Mouse (Mus musculus) heart, embryonic 12.5 days (tissue): ENCODE measurements around the gene Tdgf1. TPM values are rescaled to one million over a fixed set of nuclear protein-coding genes. Genes with fewer than 3 reads are reported as not detected.

Experiments used
- ATAC-seq: fragments of 200-750 bp; cut with Nextera tagmentation; 2 replicates; pipeline ENCODE4 v1.8.0; 2017; ENCODE audit warnings: moderate TSS enrichment, moderate library complexity; ENCODE audit not compliant: insufficient number of reproducible peaks, low FRiP score
- H3K27ac ChIP-seq: fragments of 300-500 bp; sonication (generic); 2 replicates; pipeline ENCODE4 v1.5.1; 2016; ENCODE audit warnings: mild to moderate bottlenecking, moderate library complexity; ENCODE audit not compliant: poor library complexity, severe bottlenecking
- H3K27me3 ChIP-seq: fragments of 300-500 bp; sonication (generic); replicated peaks from 2 replicates; pipeline ENCODE4 v1.6.1; 2016; ENCODE audit warnings: mild to moderate bottlenecking, moderate library complexity
- H3K36me3 ChIP-seq: fragments of 300-500 bp; sonication (generic); 2 replicates; pipeline ENCODE4 v1.6.1; 2016; ENCODE audit warnings: mild to moderate bottlenecking, moderate library complexity
- H3K4me1 ChIP-seq: fragments of 300-500 bp; sonication (generic); replicated peaks from 2 replicates; pipeline ENCODE4 v1.6.1; 2016; ENCODE audit warnings: mild to moderate bottlenecking
- H3K4me2 ChIP-seq: fragments of 300-500 bp; sonication (generic); 2 replicates; pipeline ENCODE4 v1.6.1; 2016; ENCODE audit warnings: mild to moderate bottlenecking, moderate library complexity
- H3K4me3 ChIP-seq: fragments of 300-500 bp; sonication (generic); 2 replicates; pipeline ENCODE4 v1.5.1; 2016; ENCODE audit warnings: mild to moderate bottlenecking
- H3K9ac ChIP-seq: fragments of 300-500 bp; sonication (generic); 2 replicates; pipeline ENCODE4 v1.6.1; 2016; ENCODE audit warnings: mild to moderate bottlenecking, moderate library complexity
- H3K9me3 ChIP-seq: fragments of 300-500 bp; sonication (generic); replicated peaks from 2 replicates; pipeline ENCODE4 v1.6.1; 2016; ENCODE audit warnings: mild to moderate bottlenecking, moderate library complexity
- WGBS: fragments of 180-500 bp; shearing (Covaris S2); methylation state at CpG from one replicate; pipeline ENCODE4 v1.1.7; 2016; 5-methylcytosine and 5-hydroxymethylcytosine counted together
- polyA plus RNA-seq: library from polyadenylated mRNA; unstranded; fragments of >200 nt; fragmentation: Nextera tagmentation; extraction: Ambion mirVana; gene quantifications from 2 replicates; pipeline ENCODE4 v1.2.1, GENCODE M21; 2016

Tdgf1 gene
- polyA plus RNA-seq, 1 experiment from 2014 or later: not detected

DNA sequence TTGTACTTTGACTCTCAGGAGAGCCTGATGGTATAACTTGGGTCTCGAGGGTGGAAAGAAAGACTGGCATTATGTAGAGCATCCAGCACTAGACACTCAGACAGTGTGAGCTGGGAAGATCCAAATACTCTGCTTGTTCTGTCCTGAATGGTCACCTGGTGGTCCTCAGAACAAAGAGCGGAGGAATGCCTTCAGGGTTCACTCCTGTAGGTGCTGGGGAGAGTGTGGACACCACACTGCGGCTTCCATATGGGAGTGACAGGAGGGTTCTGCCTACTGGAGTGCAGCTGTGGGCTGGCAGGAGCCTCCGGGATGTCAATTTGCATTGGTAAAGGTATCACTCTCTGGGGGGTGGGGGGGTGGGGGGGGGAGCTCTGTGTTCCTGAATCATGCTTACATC is 36.4 kb upstream of the Tdgf1 start:
- H3K4me3 ChIP-seq: no peak overlapping the region
- no peak overlapping the region for H3K27ac ChIP-seq
- H3K27me3 ChIP-seq: no peaks in the 10 kb centered on the region
- whole genome bisulfite sequencing: 60% methylated on average over 4 of the region's 4 CpGs
- H3K9ac ChIP-seq: no peak overlapping the region
- H3K4me1 ChIP-seq: no peaks in the 10 kb centered on the region
- ATAC-seq: no peak
- no peak overlapping the region for H3K4me2 ChIP-seq
- no peaks in the 10 kb centered on the region for H3K36me3 ChIP-seq
- H3K9me3 ChIP-seq: 0 out of 2 replicates have a peak, but pooled peaks cover 8% of the 10 kb centered on the region

DNA sequence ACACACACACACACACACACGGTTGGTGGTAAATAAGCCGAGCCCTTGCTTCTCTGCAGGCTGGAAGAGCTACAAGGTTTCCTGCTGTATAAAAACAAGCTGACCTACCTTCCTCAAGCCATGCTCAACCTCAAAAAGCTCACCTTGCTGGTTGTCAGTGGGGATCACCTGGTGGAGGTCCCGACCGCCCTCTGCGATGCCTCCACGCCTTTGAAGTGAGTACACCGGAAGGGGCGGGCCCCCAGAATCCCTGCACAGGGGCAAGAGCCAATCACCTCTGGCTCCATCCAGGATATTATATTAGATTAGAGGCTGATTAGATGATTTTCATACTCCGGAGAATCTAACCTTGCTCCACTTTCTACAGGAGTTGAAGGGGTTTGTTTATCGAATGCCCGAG is 33.5 kb upstream of the Tdgf1 start:
- 0 out of 2 replicates have a peak, but pooled peaks cover 5% of the 10 kb centered on the region for H3K9me3 ChIP-seq
- H3K4me3 ChIP-seq: no peak overlapping the region
- 91% methylated on average over 11 of the region's 11 CpGs for WGBS
- no peaks in the 10 kb centered on the region for H3K36me3 ChIP-seq
- H3K9ac ChIP-seq: no peak overlapping the region
- no peak overlapping the region for H3K27ac ChIP-seq
- H3K27me3 ChIP-seq: no peaks in the 10 kb centered on the region
- no peak for ATAC-seq
- no peaks in the 10 kb centered on the region for H3K4me1 ChIP-seq
- no peak overlapping the region for H3K4me2 ChIP-seq

DNA sequence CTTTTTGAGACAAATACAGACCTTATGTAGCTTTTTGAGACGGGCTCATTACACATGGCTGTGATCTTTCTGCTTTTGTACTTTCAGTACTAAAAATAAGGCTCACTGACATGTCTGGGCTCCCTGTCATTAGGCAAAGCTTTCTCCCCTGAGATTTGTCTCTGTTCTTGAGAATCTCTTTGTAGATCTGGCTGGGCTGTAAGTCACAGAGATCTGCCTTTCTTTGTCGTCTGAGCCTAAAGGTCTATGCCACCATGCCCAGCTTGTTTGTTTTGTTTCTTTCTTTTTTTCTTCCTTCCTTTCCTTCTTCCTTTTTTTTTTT is 19.9 kb upstream of the Tdgf1 start:
- Histone ChIP-seq H3K36me3 (no peaks in the 10 kb centered on the region), H3K4me1 (no peaks in the 10 kb centered on the region), H3K4me2 (no peak overlapping the region), H3K27me3 (no peaks in the 10 kb centered on the region), H3K9me3 (no peaks in the 10 kb centered on the region), H3K4me3 (no peak overlapping the region), H3K27ac (no peak overlapping the region), H3K9ac (no peak overlapping the region)
- 60% methylated on average over 2 of the region's 2 CpGs for WGBS
- ATAC-seq: no peak

DNA sequence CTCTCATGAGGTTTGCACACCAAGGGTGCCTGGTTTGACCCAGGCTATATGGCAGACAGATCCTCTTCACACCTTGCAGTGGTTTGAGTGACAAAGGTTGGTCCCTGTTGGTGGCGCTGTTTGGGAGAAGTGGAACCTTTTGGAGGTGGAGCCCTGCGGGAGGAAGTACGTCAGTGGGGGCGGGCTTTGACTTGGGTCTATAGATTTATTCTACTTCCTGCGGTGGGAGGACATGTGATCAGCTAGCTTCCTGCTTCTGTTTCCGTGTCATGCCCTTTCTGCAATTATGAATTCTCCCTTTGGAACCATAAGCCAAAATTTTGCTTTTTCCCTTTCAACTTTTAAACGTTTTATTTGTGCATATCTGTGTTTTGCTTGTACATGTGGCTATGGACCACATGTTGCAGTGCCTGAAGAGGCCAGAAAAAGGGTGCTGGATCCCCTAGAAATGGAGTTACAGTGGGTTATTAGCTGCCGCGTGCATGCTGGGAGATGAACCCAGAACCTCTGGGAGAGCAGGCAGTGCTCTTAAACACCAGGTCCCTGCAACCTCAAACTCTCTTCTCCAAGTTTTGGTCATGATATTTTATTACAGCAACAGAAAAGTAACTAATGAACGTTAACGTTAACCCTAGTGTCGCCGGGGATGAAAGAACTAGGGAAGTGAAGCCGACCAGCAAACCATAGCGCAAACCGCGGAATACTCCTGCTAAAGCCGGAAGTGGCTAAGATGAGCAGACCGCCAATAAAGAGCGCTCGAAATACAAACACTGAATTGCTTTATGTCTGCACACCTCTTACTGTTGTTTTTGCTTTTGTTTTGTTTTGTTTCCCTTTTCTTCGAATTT is 19.3 kb upstream of the Tdgf1 start:
- Histone ChIP-seq H3K27me3 (no peaks in the 10 kb centered on the region), H3K9ac (no peak overlapping the region), H3K4me1 (no peaks in the 10 kb centered on the region), H3K4me3 (no peak overlapping the region), H3K9me3 (no peaks in the 10 kb centered on the region), H3K4me2 (no peak overlapping the region), H3K27ac (no peak overlapping the region), H3K36me3 (no peaks in the 10 kb centered on the region)
- no peak for ATAC-seq
- WGBS: 87% methylated on average over 22 of the region's 22 CpGs

DNA sequence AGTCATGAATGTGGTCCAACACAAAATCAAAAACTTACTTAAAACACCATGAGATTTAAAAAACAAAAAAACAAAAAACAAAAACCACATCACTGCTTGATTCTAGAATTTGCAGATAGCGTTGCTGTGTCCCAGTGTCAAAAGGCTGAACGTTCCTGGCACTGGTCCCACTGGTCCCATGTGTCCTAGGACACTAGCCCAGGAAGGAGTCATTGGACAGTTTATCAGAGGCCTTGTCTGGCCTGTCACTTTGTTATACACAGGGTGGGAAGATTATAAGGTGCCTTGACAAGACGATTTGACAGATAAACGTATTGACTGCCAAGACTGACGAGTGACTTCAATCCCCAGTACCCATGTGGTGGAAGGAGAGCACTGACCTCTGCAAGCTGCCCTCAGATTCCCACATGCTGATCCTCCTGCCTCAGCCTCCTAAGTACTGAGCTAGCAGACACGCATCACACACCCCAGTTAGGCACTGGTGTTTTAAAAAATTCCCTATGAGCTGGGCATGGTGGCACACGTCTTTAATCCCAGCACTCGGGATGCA is 17.7 kb upstream of the Tdgf1 start:
- Histone ChIP-seq H3K4me3 (no peak overlapping the region), H3K9ac (no peak overlapping the region), H3K4me2 (no peak overlapping the region), H3K27ac (no peak overlapping the region), H3K9me3 (no peaks in the 10 kb centered on the region), H3K27me3 (no peaks in the 10 kb centered on the region), H3K36me3 (no peaks in the 10 kb centered on the region), H3K4me1 (no peaks in the 10 kb centered on the region)
- ATAC-seq: no peak
- 70% methylated on average over 8 of the region's 8 CpGs for WGBS

DNA sequence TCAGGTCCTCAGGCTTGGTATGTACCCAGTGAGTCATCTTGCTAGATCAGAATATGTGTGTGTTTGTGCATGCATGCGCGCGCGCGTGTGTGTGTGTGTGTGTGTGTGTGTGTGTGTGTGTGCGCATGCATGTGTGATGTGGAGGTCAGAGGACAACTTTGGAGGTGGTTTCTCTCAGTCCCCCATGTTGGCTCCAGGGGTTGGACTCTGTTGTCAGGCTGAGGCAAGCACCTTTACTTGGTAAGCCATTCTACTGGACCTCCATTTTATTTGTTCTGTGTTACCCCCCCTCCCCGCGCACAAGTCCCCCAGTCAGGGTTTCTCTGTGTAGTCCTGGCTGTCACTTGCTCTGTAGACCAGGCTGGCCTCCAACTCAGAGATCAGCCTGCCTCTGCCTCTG is 15.4 kb upstream of the Tdgf1 start:
- Histone ChIP-seq H3K27ac (no peak overlapping the region), H3K36me3 (no peaks in the 10 kb centered on the region)

DNA sequence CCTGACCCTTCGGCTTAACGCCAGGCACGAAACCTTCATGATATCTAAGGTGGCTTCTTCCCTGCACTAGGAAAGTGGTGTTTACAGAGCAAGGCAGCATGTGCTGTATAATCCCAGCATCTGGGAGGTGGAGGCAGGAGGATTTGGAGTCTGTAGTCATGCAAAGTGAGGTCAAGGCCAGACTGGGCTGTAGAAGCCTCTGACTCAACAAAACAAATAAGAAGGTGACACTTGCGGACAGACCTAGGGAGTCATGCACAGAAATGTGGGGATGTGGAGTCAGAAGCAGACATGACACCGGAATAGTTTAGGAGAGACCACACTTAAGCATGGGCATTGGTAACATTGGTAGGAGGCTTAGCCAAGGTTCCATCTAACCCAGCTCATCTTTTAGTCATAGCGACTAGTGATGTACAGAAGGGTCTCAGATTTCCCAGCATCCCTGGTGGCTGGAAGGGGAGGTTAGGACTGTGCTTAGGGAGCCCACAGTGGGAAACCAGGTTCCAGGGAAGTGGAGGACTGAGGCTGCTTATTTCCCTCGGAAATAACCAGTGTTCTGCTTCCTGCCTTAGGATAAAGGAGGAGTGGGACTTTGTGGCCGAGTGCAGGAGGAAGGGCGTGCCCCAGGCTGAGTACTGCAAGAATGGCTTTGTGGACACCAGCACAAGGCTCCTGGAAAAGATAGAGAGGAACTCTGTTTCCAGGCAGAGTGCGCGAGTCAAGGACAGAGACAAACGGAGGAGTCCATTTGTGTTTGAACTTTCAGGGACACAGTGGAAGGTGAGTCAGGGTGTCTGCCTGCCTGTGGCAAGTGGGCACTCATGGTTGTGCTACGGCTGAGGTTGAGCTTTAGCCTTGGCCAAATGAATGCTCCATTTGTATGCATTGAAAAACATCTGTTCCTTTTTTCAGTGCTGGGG is 14.5 kb upstream of the Tdgf1 start:
- no peak overlapping the region for H3K4me3 ChIP-seq
- H3K36me3 ChIP-seq: no peaks in the 10 kb centered on the region
- no peak overlapping the region for H3K4me2 ChIP-seq
- no peak for ATAC-seq
- H3K27ac ChIP-seq: no peak overlapping the region
- H3K9ac ChIP-seq: no peak overlapping the region
- no peaks in the 10 kb centered on the region for H3K9me3 ChIP-seq
- no peaks in the 10 kb centered on the region for H3K27me3 ChIP-seq
- H3K4me1 ChIP-seq: no peaks in the 10 kb centered on the region
- 76% methylated on average over 13 of the region's 13 CpGs for WGBS

More for the DNA sequence above, 15.4 kb upstream of the Tdgf1 start:
- H3K4me2 ChIP-seq: no peak overlapping the region
- no peak overlapping the region for H3K9ac ChIP-seq
- H3K4me3 ChIP-seq: no peak overlapping the region
- H3K9me3 ChIP-seq: no peaks in the 10 kb centered on the region
- WGBS: 96% methylated on average over 8 of the region's 8 CpGs
- H3K27me3 ChIP-seq: no peaks in the 10 kb centered on the region
- H3K4me1 ChIP-seq: no peaks in the 10 kb centered on the region
- ATAC-seq: no peak

DNA sequence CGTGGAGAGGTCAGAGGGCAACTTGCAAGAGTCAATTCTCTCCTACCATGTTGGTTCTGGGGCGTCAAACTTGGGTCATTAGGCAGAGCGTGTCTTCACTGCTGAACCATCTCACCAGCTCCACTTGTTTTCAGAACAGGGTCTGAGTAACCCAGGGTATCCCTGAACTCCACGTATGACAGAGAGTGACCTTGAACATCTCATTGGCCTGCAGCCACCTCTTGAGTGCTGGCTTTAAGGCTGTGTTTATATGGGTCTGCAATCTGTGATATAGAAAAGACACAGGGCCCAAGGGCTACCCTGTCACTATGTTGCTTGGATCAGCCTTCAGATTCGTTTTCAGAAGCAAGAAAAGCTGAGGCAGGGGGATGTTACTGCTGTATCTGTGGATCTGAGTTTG is 13.7 kb upstream of the Tdgf1 start:
- H3K27me3 ChIP-seq: no peaks in the 10 kb centered on the region; the same call in 1 of the 2 replicates
- H3K36me3 ChIP-seq: no peaks in the 10 kb centered on the region
- no peaks in the 10 kb centered on the region for H3K9me3 ChIP-seq
- no peak overlapping the region for H3K4me2 ChIP-seq
- H3K27ac ChIP-seq: no peak overlapping the region
- H3K9ac ChIP-seq: no peak overlapping the region
- ATAC-seq: no peak
- no peak overlapping the region for H3K4me3 ChIP-seq
- WGBS: 74% methylated on average over 5 of the region's 5 CpGs
- no peaks in the 10 kb centered on the region for H3K4me1 ChIP-seq

DNA sequence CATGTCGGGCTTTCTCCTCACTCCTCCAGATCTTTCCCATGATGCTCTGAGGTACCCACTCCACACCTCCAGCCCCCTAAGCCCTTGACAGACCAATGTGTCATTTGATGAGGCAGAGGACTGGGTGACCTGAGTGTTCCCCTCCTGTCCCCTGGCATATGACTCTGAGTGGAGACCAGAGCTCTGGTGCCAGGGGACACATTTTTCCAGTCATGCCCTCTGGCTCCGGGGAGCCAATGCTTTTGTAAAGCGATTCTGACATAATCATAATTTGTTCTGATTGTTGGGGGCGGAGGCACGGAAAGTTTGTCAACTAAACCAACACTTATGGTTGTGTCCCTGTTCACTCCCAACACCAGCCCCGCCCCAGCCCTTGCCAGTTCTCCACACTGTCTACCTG is 10.0 kb upstream of the Tdgf1 start:
- Histone ChIP-seq H3K4me2 (no peak overlapping the region), H3K27me3 (no peaks in the 10 kb centered on the region; the same call in 1 of the 2 replicates), H3K36me3 (no peaks in the 10 kb centered on the region), H3K4me3 (no peak overlapping the region), H3K27ac (no peak overlapping the region), H3K9ac (no peak overlapping the region), H3K9me3 (no peaks in the 10 kb centered on the region), H3K4me1 (peaks cover 11% of the 10 kb centered on the region; the same call in 1 of the 2 replicates)
- WGBS: 82% methylated on average over 6 of the region's 6 CpGs
- ATAC-seq: no peak

DNA sequence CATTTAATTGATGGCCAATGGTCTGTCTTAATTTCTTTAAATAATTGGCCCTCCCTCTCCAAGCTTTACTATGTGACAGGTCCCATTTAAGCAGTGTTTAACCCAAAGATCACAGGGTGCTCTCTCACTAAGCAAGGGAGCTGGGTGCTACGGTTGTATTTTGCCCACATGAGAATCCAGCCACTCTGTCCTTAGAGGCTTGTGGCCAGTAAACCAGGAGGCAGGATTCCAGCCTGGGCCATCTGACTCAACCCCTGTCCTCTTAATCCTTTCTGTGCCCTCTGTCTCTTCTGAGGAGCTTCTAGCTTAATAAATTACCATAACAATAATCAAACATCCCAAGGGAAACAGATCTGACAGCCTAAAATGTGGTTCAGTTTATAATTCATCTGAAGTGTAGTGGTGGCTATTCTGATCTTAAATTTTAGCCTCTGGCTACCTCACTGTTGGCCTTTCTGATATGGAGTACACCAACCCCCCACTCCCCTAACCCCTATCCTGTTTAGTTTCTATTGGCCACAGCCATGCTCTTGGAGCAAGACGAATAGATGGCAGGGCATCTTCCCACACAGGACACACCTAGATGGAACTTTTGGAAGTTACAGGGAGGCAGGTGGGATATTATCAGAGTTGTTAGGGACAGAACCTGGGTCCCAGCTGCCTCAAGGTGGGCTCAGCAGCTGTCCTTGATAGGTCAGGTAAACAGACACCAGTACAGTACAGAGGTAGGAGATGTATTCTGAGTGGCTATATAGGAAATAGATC is 8.9 kb upstream of the Tdgf1 start:
- no peaks in the 10 kb centered on the region for H3K36me3 ChIP-seq
- H3K9ac ChIP-seq: no peak overlapping the region
- no peaks in the 10 kb centered on the region; the same call in 1 of the 2 replicates for H3K27me3 ChIP-seq
- no peak overlapping the region for H3K4me3 ChIP-seq
- no peak for ATAC-seq
- no peaks in the 10 kb centered on the region for H3K9me3 ChIP-seq
- H3K27ac ChIP-seq: no peak overlapping the region
- WGBS: 47% methylated on average over 2 of the region's 2 CpGs
- H3K4me1 ChIP-seq: peaks cover 11% of the 10 kb centered on the region; the same call in 1 of the 2 replicates
- H3K4me2 ChIP-seq: peak overlapping the region; percentile 88; the same call in 1 of the 2 replicates
